Comparison of ENCODE assay signal across 9 mouse cellular contexts in genomic region chr14:25310671-25311151, GRCm38 (mm10).
DNase-seq lines count a peak whose midpoint lies in the region; ATAC-seq lines count a peak whose summit lies in the region.
"Had no signal": no experiment of that assay in that cellular context is flagged by ENCODE, and none has a peak within 500 bp of the region (broad histone marks: within the 10 kb centered on the region; RNA-seq: fewer than 3 reads in every experiment).

No protein-coding gene starts in this region.

- H3K27me3 ChIP-seq in heart, embryonic 14.5 days (ENCODE audit: control insufficient read depth, insufficient read depth, low read length), result no peaks in the 10 kb centered on the region
- peaks cover 3% of the 10 kb centered on the region; the same call in 1 of the 2 replicates for H3K27me3 ChIP-seq in midbrain, embryonic 13.5 days

- peaks cover 45 to 53% of the 10 kb centered on the region in 2 experiments for H3K4me1 ChIP-seq in heart, embryonic 14.5 days (ENCODE audit: control insufficient read depth in 2 of 2, insufficient read depth in 2 of 2, low read length in 2 of 2)
- peaks cover 35% of the 10 kb centered on the region for H3K4me1 ChIP-seq in midbrain, embryonic 13.5 days (replicated peaks)
- H3K4me1 ChIP-seq: liver, embryonic 13.5 days had no signal

- DNase-seq in heart, adult 11 months, result peak; percentile 95
- no peak for DNase-seq in heart, adult 8-10 months (ENCODE audit: low spot score)
- DNase-seq in Muller cell, postnatal 12 days (ENCODE audit: inconsistent ontology term), result peak; percentile 45
- DNase-seq in kidney, postnatal 36 days, result peak; percentile 41 to 66
- no peak for DNase-seq in spleen, postnatal 36 days (ENCODE audit: low spot score in 2 of 2)
- DNase-seq in frontal cortex, postnatal 14 days (ENCODE audit: low spot score in 2 of 2), result no peak
- DNase-seq: liver, embryonic 13.5 days had no signal

- H3K4me3 ChIP-seq in heart, embryonic 14.5 days (ENCODE audit: control insufficient read depth in 1 of 2, insufficient read depth in 1 of 2, low read depth in 1 of 2, low read length in 2 of 2), result no peak overlapping the region
- no peak overlapping the region for H3K4me3 ChIP-seq in midbrain, embryonic 13.5 days (replicated peaks)
- H3K4me3 ChIP-seq: liver, embryonic 13.5 days had no signal

- 20% methylated on average over 4 of the region's 4 CpGs for WGBS in heart, embryonic 14.5 days
- WGBS in midbrain, embryonic 13.5 days, result 56% methylated on average over 4 of the region's 4 CpGs

- peak; percentile 38 for ATAC-seq in heart, embryonic 14.5 days (ENCODE audit: insufficient number of reproducible peaks, insufficient read depth, low FRiP score, low read depth)
- ATAC-seq in midbrain, embryonic 13.5 days, result no peak

- no peaks in the 10 kb centered on the region for H3K9me3 ChIP-seq in heart, embryonic 14.5 days (ENCODE audit: control insufficient read depth, low read length)
- no peaks in the 10 kb centered on the region for H3K9me3 ChIP-seq in midbrain, embryonic 13.5 days
- H3K9me3 ChIP-seq: liver, embryonic 13.5 days had no signal

- peak overlapping the region; percentile 61 for H3K9ac ChIP-seq in heart, embryonic 14.5 days (ENCODE audit: low read length)
- no peak overlapping the region for H3K9ac ChIP-seq in midbrain, embryonic 13.5 days (replicated peaks)
- H3K9ac ChIP-seq: liver, embryonic 13.5 days had no signal

- peak overlapping the region; percentile 97 to 98 for H3K27ac ChIP-seq in heart, embryonic 14.5 days (replicated peaks in 1 of 2; ENCODE audit: control insufficient read depth in 1 of 2, insufficient read depth in 1 of 2, low read depth in 2 of 2, low read length in 2 of 2)
- no peak overlapping the region for H3K27ac ChIP-seq in midbrain, embryonic 13.5 days
- H3K27ac ChIP-seq: liver, embryonic 13.5 days had no signal

- peak overlapping the region; percentile 41 for H3K4me2 ChIP-seq in heart, embryonic 14.5 days (ENCODE audit: low read length)
- H3K4me2 ChIP-seq in midbrain, embryonic 13.5 days (replicated peaks), result no peak overlapping the region
- H3K4me2 ChIP-seq: liver, embryonic 13.5 days had no signal

- H3K36me3 ChIP-seq in heart, embryonic 14.5 days (ENCODE audit: control insufficient read depth, insufficient read depth, low read length), result no peaks in the 10 kb centered on the region
- H3K36me3 ChIP-seq in midbrain, embryonic 13.5 days, result no peaks in the 10 kb centered on the region
- H3K36me3 ChIP-seq: liver, embryonic 13.5 days had no signal

Comparison
In these comparisons a context has a peak if more than half of its experiments do, and no peak if none do; other contexts are left out.
1. DNase-seq: peak in heart, adult 11 months (single experiment), Muller cell, postnatal 12 days (single experiment) and kidney, postnatal 36 days (2 of 2); none in heart, adult 8-10 months (single experiment), spleen, postnatal 36 days (0 of 2) and frontal cortex, postnatal 14 days (0 of 2).